Mouse (Mus musculus) midbrain, postnatal 0 days (tissue): ENCODE data around the gene Ptpre. TPM values are rescaled to one million over a fixed set of nuclear protein-coding genes. Genes with fewer than 3 reads are reported as not detected.

Experiments
- ATAC-seq: fragments of 200-750 bp; cut with Nextera tagmentation; 2 replicates; pipeline ENCODE4 v1.8.0; 2017; ENCODE audit warnings: moderate number of reproducible peaks, mild to moderate bottlenecking, moderate TSS enrichment, moderate library complexity; ENCODE audit not compliant: low FRiP score
- DNase-seq: peaks from one replicate; pipeline ENCODE4 v3.0.0-alpha.2; 2015; ENCODE audit warnings: low spot score
- H3K27ac ChIP-seq: fragments of 300-500 bp; sonication (generic); 2 replicates; pipeline ENCODE4 v1.5.1; 2014; ENCODE audit warnings: low read depth, mild to moderate bottlenecking, low read length, mixed read lengths
- H3K27me3 ChIP-seq: fragments of 300-500 bp; sonication (generic); 2 replicates; pipeline ENCODE4 v1.6.1; 2014; ENCODE audit warnings: low read length, control low read depth, mixed read lengths; ENCODE audit not compliant: insufficient read depth
- H3K36me3 ChIP-seq: fragments of 300-500 bp; sonication (generic); 2 replicates; pipeline ENCODE4 v1.6.1; 2014; ENCODE audit warnings: low read length, control low read depth, mixed read lengths; ENCODE audit not compliant: insufficient read depth
- H3K4me1 ChIP-seq: fragments of 300-500 bp; sonication (generic); 2 replicates; pipeline ENCODE4 v1.6.1; 2014; ENCODE audit warnings: mild to moderate bottlenecking, control low read depth, antibody characterized with exemption, low read length, mixed read lengths; ENCODE audit not compliant: insufficient read depth
- H3K4me2 ChIP-seq: fragments of 300-500 bp; sonication (generic); 2 replicates; pipeline ENCODE4 v1.6.1; 2014; ENCODE audit warnings: low read depth, mild to moderate bottlenecking, low read length, mixed read lengths; ENCODE audit not compliant: poor library complexity, severe bottlenecking
- H3K4me3 ChIP-seq: fragments of 300-500 bp; sonication (generic); 2 replicates; pipeline ENCODE4 v1.5.1; 2014; ENCODE audit warnings: low read depth, mild to moderate bottlenecking, low read length, moderate library complexity
- H3K9ac ChIP-seq: fragments of 300-500 bp; sonication (generic); replicated peaks from 2 replicates; pipeline ENCODE4 v1.6.1; 2014; ENCODE audit warnings: mild to moderate bottlenecking, low read length, moderate library complexity, mixed read lengths; ENCODE audit not compliant: poor library complexity, severe bottlenecking
- H3K9me3 ChIP-seq: fragments of 300-500 bp; sonication (generic); 2 replicates; pipeline ENCODE4 v1.6.1; 2016; ENCODE audit warnings: low read length, control low read depth
- CTCF ChIP-seq: IDR thresholded peaks from 2 replicates; pipeline ENCODE4 v1.5.1; 2016; ENCODE audit warnings: antibody characterized with exemption, mild to moderate bottlenecking
- WGBS: fragments of 180-500 bp; shearing (Covaris S2); extraction: QIAGEN DNeasy Blood & Tissue Kit; methylation state at CpG from one replicate; pipeline ENCODE4 v1.1.7; 2014; 5-methylcytosine and 5-hydroxymethylcytosine counted together
- polyA plus RNA-seq: library from polyadenylated mRNA; unstranded; fragments of >200 nt; fragmentation: Nextera tagmentation; extraction: Ambion mirVana; gene quantifications from 2 replicates; pipeline ENCODE4 v1.2.1, GENCODE M21; 2015
- total RNA-seq: library from RNA; depleted of rRNA; stranded (reverse); fragments of >200 nt; gene quantifications from 2 replicates; pipeline ENCODE4 v1.2.3, GENCODE M21; 2014

Ptpre gene
- total and polyA plus RNA-seq, 2 experiments from 2014 or later: 9.2 to 14.6 TPM

DNA sequence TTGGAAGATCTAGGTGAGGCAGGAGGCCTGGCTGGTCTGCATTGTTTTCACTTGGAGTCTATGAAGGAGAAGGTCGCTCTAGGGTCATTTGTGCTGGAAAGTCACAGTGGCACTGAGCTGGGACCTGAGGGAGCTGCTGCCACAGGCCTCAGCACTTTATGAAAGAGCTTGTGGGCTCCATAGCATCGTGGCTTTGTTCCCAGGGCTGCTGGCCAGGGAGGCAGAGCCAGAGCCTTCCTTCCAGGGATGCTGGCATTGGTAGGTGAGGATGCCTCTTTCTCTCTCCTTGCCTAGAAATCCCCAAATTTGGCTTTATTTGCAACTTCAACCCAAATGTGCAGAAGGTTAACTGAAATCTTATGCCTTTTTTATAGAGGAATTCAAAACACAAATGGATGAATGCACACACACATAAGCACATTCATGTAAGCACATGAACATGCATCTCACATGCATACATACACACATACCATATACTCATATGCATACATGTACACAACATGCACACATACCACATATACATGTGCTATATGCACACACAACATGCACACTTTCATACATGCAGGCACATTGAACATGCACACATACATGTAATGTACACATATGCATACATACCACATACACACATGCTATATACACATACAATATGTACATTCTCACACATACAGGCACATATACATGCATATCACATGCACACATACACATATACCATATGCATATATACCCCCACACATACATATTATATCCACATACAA, 50.7 kb downstream of the Ptpre start:
- H3K27ac ChIP-seq: no peak overlapping the region
- no peaks in the 10 kb centered on the region for H3K27me3 ChIP-seq
- no peak overlapping the region for H3K4me2 ChIP-seq
- H3K9ac ChIP-seq: no peak overlapping the region
- no peaks in the 10 kb centered on the region for H3K4me1 ChIP-seq
- H3K36me3 ChIP-seq: no peaks in the 10 kb centered on the region
- no peak for DNase-seq
- ATAC-seq: no peak
- no peaks in the 10 kb centered on the region for H3K9me3 ChIP-seq
- no peak for TF ChIP-seq CTCF
- no peak overlapping the region for H3K4me3 ChIP-seq
- 56% methylated on average over 2 of the region's 2 CpGs for WGBS

DNA sequence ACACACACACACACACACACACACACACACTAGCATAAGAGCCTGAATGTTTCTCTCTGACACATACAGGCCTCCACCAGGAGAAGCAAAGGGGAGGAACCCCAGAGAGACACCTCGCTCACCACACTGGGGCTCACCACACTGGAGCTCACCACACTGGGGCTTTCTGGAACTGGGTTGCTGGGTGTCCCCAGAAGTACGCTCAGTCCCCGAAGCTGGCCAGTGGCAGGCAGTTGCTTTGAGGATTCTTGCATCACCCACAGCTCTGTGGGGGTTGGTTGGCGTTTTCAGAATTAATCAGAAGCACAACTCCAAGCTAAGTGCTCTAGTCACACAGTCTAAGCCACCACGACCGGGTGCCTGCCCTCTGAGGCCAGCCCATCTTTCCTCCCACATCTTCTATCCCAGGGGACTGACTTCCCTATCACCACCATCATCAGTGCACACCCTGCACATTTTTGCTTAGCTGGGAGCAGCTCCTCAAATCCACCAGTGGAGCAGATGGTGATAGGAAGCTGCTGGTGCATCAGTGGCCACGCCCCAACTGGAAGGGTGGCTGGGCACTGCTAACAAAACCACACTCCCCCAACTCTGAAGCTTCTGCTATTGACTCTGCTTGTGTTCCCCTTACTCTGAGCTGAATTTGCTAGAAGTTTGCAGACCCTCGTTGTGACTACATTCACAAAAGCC, 51.5 kb downstream of the Ptpre start:
- DNase-seq (no peak), ATAC-seq (no peak)
- no peak overlapping the region for H3K4me3 ChIP-seq
- H3K27ac ChIP-seq: no peak overlapping the region
- TF ChIP-seq CTCF: no peak
- no peaks in the 10 kb centered on the region for H3K36me3 ChIP-seq
- H3K27me3 ChIP-seq: no peaks in the 10 kb centered on the region
- no peaks in the 10 kb centered on the region for H3K4me1 ChIP-seq
- 81% methylated on average over 8 of the region's 8 CpGs for WGBS
- no peaks in the 10 kb centered on the region for H3K9me3 ChIP-seq
- no peak overlapping the region for H3K9ac ChIP-seq
- no peak overlapping the region for H3K4me2 ChIP-seq

DNA sequence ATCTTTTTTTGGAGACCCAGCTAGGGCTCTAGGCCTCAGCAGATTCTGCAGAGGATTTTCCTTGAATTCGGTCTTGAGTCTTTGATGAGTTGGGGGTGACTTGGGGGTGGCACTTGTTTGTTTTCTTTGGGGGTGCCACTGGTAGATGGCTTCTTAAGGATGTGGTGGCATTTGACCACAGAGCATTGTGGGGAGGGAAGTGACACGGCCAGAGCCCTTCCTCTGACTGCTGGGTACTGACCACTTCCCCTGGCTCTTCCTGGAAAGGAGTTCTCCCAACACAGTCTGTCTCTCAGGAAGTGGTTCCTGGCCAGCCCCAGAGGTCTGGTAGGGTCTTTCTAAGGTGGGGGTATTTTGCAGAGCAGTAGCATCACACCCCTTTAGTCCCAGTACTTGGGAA, 54.2 kb downstream of the Ptpre start:
- no peak for TF ChIP-seq CTCF
- peaks cover 6% of the 10 kb centered on the region; the same call in 1 of the 2 replicates for H3K4me1 ChIP-seq
- H3K4me3 ChIP-seq: no peak overlapping the region
- no peaks in the 10 kb centered on the region for H3K9me3 ChIP-seq
- ATAC-seq: no peak
- no peak overlapping the region for H3K9ac ChIP-seq
- no peak for DNase-seq
- H3K4me2 ChIP-seq: no peak overlapping the region
- no peaks in the 10 kb centered on the region for H3K36me3 ChIP-seq
- H3K27me3 ChIP-seq: no peaks in the 10 kb centered on the region
- no peak overlapping the region for H3K27ac ChIP-seq
- WGBS: 85% methylated on average over 2 of the region's 2 CpGs

DNA sequence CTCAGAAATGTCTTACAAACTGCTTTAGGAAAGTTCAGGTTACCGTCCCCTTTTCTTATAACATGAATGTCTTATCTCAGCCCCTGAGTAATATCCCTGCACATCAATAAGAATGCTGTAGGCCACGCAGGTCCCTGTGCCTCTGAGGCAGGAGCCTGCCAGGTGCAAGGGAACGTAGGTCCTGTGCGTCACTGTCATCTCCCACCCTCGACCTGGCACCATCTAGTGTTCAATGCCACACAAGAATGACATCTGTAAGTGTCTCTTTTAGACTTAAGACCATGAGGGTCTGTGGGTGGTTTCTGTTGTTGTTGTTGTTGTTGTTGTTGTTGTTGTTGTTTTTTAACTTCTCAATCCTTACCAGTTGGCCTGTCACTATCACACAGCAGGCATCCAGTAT, 56.0 kb downstream of the Ptpre start:
- Histone ChIP-seq H3K36me3 (no peaks in the 10 kb centered on the region), H3K4me2 (no peak overlapping the region), H3K9ac (no peak overlapping the region), H3K27ac (no peak overlapping the region), H3K27me3 (no peaks in the 10 kb centered on the region), H3K4me1 (peaks cover 9% of the 10 kb centered on the region; the same call in 1 of the 2 replicates), H3K9me3 (no peaks in the 10 kb centered on the region), H3K4me3 (no peak overlapping the region)
- no peak for ATAC-seq
- 76% methylated on average over 5 of the region's 5 CpGs for WGBS
- TF ChIP-seq CTCF: 0 out of 2 replicates have a peak, but pooled peaks have one; percentile 12
- no peak for DNase-seq

DNA sequence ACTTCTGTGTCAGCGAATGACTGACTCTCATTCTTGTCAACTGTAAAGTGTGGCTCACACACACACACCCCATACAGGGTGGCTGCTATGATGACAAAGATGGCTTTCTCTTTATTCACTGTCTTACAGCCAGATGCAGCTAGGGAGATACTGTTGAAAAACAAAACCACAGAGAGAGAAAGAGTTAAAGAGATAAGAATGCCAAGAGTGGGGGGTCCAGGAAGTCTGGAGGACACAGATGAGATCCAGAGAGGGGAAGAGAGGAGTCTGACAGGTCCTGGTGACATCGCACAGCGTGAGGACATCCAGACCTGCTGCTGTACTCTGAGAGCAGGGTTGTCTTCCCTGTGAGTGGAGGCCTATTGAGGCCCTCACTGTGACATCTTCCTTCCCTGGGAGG, 56.5 kb downstream of the Ptpre start:
- Histone ChIP-seq H3K9ac (no peak overlapping the region), H3K4me2 (no peak overlapping the region), H3K36me3 (no peaks in the 10 kb centered on the region), H3K9me3 (no peaks in the 10 kb centered on the region), H3K4me1 (peaks cover 9% of the 10 kb centered on the region; the same call in 1 of the 2 replicates), H3K27ac (no peak overlapping the region), H3K27me3 (no peaks in the 10 kb centered on the region), H3K4me3 (no peak overlapping the region)
- ATAC-seq: no peak
- WGBS: 88% methylated on average over 3 of the region's 3 CpGs
- DNase-seq: no peak
- TF ChIP-seq CTCF: no peak

DNA sequence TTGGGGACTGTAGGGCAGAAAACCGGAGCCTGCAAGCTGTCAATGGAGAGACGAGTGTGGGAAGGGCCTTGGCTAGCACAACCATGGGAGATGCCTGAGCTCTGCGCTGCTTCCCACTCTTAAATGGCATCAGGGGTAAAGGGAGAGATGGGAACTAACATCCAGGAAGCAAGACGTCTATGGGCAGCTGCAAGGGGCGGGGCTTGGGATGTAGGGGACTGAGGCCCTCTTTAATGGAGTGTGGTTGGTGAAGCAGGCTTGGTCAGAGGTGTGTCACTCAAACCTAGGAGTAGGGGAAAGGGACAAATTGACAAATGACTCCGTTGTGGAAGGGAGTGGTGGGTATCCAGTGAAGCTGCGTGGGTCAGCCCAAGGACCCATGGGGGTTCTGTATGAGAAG, 57.4 kb downstream of the Ptpre start:
- no peaks in the 10 kb centered on the region for H3K36me3 ChIP-seq
- no peak for TF ChIP-seq CTCF
- 76% methylated on average over 7 of the region's 7 CpGs for whole genome bisulfite sequencing
- H3K4me2 ChIP-seq: no peak overlapping the region
- H3K4me3 ChIP-seq: no peak overlapping the region
- ATAC-seq (no peak), DNase-seq (no peak)
- H3K27me3 ChIP-seq: no peaks in the 10 kb centered on the region
- H3K9ac ChIP-seq: no peak overlapping the region
- no peaks in the 10 kb centered on the region for H3K9me3 ChIP-seq
- H3K4me1 ChIP-seq: peaks cover 9% of the 10 kb centered on the region; the same call in 1 of the 2 replicates
- H3K27ac ChIP-seq: no peak overlapping the region
